Mouse (Mus musculus) MEL-GATA-1-ER (cell line): ENCODE data around the gene Dctpp1.

Experiments used
- DNase-seq: peaks from one replicate; pipeline ENCODE4 v3.0.0-alpha.2; 2012; ENCODE audit warnings: low read depth; ENCODE audit errors: extremely low read depth

Gene Dctpp1

DNA sequence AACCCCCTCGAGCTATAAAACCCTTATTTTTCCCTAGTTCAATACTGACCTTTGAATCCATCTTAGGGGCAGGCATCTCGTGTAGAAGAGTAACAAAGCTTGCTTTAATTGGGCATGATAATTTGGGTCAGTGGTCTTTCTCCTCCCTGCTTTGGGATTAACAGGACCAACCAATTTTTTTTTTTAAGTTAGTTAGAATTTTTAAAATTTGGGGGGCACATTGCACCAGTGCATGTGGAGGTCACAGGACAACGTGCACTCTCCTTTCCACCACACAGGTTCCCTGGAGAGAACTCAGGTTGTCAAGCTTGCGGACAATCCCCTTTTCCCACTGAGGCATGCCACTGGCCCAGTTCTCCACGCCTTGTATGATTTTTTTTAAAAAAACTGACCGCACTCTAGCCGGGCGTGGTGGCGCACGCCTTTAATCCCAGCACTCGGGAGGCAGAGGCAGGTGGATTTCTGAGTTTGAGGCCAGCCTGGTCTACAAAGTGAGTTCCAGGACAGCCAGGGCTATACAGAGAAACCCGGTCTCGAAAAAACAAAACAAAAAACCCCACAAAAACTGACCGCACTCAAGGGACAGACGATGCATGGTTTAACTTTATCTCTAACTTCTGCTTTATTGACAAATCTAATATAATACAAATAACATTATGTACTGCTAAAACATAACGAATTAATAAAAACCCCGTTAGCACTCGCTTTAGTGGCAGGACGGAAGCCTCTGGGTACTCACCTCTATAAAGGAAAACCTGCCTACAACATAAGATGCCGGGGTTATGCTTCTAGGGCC lies 28.5 kb downstream of the Dctpp1 start:
- no peak for DNase-seq

DNA sequence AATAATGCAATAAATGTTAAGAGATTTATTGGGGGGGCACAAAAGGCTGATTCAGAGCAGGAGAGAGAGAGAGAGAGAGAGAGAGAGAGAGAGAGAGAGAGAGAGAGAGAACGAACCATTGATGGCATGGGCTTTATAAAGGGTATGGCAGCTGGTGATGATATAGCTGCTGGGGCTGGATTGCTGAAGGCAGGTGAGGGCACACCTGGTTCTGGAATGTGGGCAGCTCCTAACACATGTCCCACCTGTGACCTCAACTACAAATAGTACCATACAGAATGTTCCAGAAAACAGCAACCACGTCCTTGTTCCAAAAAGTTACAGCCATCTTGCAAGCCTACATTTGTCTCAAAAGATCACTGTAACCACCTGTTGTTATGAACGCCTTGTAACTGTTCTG lies 29.1 kb downstream of the Dctpp1 start:
- DNase-seq, result no peak

- peak; percentile 89 for DNase-seq
These were observed 31.8 kb downstream of the Dctpp1 start for GRCm38 (mm10) chr7:127228615-127229303.

DNA sequence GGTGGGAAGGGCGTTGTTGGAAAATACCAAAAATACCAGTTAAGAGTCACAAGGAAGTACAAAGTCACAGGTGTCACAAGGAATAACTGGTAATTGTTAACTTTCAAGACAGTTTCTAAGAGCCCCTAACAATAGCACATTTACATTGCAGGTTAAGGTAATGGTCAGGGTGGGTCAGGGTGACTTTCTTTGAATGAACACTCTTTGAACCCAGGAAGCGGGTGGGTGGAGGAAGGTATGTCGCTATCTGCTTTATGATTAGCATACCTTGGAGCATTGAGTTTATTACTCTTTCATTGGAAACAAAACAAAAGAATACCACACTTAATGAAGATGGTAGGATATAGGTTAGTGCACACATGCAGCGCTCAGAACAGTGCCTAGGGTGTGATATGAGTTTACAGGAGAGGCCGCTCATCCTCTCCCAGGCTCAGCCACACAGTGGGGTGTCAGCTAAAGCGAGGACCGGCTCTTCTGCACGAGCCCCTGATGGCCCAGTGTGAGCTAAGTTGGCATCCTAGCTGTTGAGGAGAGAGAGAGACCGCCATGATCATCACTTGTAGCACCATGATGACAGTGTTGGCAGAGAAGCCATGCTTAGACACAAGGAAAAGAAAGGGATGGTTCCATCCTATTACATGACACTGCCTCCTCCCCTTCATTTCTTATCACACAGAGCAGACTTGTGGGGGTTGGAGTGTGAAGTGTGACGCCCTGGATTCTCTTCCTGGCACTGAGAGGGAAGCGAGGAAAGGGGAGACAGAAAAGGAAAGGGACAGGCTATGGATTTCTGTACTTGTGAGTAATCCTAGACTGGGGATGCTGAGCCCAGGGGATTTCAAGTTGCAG lies 35.1 kb downstream of the Dctpp1 start:
- DNase-seq, result peak; percentile 62

GRCm38 (mm10) chr7:127224616-127225015 lies 35.9 kb downstream of the Dctpp1 start:
- no peak for DNase-seq

DNA sequence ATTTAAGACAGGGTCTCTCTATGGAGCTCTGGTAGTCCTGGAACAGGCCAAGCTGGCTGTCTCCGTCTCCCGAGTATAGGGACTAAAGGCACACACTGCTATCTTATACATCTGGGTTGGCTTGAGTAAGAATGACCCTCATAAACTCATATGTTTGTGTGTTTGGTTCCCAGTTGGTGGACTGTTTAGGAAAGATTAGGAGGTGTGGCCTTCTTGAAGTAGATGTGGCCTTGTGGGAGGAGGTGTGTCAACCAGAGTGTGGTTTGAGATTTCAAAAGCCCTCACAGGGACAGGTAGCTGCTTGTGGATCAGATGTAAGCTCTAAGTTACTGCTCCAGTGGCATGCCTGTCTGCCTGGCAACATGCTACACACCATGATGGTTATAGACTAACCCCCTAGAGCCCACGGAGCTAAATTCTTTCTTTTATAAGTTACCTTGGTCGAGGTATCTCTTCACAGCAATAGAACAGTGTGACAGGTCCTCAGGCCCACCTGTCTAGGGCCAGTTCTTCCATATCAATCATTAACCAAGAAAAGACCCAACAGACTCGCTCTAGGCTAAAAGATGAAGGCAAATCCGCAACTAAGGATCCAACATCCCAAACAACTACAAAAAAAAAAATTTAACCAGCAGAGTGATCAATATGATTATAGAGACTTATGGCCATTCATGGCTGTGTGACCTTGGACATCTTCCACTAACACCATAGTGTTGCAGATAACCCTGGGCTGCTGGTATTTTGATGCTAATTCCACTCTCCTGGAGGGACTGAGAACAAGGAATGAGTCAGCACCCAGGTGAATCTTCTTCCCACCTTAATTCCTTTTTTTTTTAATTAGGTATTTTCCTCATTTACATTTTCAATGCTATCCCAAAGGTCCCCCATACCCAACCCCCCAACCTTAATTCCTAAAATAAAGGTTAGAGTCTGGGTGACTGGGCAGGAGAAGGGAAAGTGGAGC lies 36.7 kb downstream of the Dctpp1 start:
- DNase-seq, result no peak

DNA sequence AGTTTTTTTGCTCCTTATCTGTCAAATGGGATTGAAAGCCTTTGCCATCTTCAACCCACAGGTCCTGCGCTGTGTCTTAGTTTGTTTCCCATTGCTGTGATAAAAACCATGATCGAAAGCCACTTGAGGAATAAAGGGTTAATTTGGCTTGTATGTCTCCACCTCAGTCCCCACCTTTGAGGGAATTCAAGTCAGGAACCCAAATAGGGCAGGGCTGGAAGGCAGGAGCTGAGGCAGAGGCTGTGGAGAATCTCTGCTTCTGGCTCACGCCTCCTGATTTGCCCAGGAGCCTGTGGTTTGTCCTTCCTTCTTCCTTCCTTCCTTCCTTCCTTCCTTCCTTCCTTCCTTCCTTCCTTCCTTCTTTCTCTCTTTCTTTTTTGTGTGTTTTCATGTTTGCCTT lies 37.4 kb downstream of the Dctpp1 start:
- DNase-seq, result no peak

- no peak for DNase-seq
These were observed 40.1 kb downstream of the Dctpp1 start for GRCm38 (mm10) chr7:127220440-127220839.

- peak; percentile 78 for DNase-seq
These were observed 41.8 kb downstream of the Dctpp1 start for GRCm38 (mm10) chr7:127218670-127219069.

- DNase-seq, result no peak
These were observed 42.4 kb downstream of the Dctpp1 start for GRCm38 (mm10) chr7:127217901-127218642.

GRCm38 (mm10) chr7:127217475-127217874 lies 43.0 kb downstream of the Dctpp1 start:
- no peak for DNase-seq

- no peak for DNase-seq
These were observed 44.2 kb downstream of the Dctpp1 start for GRCm38 (mm10) chr7:127216307-127216706.

GRCm38 (mm10) chr7:127214981-127215871 lies 45.3 kb downstream of the Dctpp1 start:
- DNase-seq, result peak; percentile 45

DNA sequence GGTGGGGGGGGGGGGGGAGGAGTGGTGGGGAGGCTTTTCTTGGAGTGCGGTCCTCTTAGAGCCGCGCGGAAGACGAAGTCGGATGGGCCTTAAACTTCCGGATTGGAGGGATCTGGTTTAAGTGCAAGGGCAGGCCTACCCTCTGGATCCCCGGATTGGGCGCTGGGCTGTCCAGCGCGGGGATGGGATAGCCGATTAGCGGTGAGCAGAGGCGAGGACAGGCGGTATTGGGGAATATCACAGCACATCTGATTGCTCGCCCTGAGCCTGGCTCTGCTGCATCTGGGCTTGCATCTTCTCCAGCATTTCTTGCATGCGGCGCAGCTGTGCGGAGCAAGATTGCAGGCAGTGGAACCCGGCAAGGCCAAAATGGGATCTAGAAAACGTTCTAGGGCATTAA lies 46.0 kb downstream of the Dctpp1 start:
- DNase-seq, result no peak

DNA sequence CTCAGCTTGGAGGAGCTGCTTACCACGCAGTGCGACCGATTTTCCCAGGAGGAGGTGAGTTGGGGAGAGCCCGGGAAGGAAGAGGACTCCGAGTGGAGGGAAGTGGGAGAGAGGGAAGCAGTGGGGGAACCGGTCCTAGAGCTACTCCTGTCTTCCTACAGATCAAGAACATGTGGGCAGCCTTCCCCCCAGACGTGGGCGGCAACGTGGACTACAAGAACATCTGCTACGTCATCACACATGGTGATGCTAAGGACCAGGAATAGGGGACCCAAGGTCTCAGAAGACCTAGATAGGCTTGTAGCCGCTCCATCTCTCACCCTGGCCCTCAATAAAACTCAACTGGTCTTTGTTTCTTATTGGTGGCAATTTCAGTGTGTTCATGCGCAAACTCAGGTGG lies 46.6 kb downstream of the Dctpp1 start:
- no peak for DNase-seq

DNA sequence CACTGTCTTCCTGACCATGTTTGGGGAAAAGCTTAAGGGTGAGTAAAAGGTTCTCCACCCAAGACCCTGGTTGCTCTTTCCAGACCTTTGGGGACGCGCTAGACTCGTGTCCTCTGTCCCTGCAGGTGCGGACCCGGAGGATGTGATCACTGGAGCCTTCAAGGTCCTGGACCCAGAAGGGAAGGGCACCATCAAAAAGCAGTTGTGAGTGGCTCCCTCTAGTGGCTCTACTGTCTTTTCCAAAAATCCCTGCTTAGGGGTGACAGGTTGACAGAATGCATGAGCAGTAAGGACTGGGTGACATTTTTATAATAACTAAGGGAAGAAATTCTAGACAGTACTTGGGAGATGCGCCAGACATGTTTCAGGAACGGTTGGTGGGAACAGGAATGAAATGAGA lies 47.0 kb downstream of the Dctpp1 start:
- peak; percentile 61 for DNase-seq

DNA sequence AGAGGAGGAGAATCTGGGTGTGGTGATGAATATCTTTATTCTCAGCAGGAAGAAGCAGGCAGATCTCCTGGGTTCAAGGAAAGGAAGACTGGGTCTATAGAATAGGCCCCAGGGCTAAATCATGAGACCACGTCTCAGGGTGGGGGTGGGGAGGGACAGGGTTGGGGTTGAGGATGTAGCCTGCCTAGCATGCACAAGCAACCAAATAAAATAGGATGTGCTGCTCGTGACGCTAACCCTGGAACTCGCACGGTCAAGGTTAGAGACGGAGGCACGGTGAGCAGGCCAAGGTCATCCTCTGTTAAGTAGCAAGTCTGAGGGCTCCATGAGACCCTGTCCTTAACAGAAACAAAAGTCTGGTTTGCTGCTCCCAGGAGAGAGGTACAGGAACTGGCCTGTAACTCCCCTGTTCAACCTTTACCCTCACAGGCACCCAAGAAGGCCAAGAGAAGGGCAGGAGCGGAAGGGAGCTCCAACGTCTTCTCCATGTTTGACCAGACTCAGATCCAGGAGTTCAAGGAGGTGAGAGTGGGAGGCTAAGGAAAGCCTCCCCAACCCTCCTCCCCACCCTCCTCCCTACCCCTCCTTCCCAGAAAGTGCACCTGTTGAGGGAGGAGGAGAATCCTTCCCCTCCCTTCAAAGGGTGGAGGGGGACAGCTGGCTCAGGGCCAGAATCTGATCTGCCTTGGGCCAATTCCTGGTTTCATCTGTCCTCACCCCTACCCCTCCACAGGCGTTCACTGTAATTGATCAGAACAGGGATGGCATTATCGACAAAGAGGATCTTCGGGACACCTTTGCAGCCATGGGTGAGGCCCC lies 47.9 kb downstream of the Dctpp1 start:
- no peak for DNase-seq
